Mouse (Mus musculus) ES-Bruce4 (cell line): ENCODE measurements at regions not wholly inside any gene's neighbourhood (a gene's known extent, or its start where the extent isn't known, plus 50 kb on each side); places are given as distances from the start of the nearest gene placed in this dataset.

Experiments
- H3K27ac ChIP-seq: 2 replicates; pipeline ENCODE4 v1.5.1; 2012; ENCODE audit warnings: low read length, inconsistent platforms; ENCODE audit not compliant: insufficient read depth
- H3K27me3 ChIP-seq: 2 replicates; pipeline ENCODE4 v1.6.1; 2012; ENCODE audit warnings: mild to moderate bottlenecking, low read length, inconsistent platforms; ENCODE audit not compliant: control insufficient read depth, poor library complexity, insufficient read depth, severe bottlenecking
- H3K36me3 ChIP-seq: 2 replicates; pipeline ENCODE4 v1.6.1; 2012; ENCODE audit warnings: inconsistent platforms, mild to moderate bottlenecking, low read length, moderate library complexity; ENCODE audit not compliant: control insufficient read depth, poor library complexity, insufficient read depth, severe bottlenecking
- H3K4me1 ChIP-seq: one replicate; pipeline ENCODE4 v1.8.1; 2011; ENCODE audit warnings: low read length; ENCODE audit not compliant: control insufficient read depth, insufficient read depth
- H3K4me3 ChIP-seq: 2 replicates; pipeline ENCODE4 v1.5.1; 2011; ENCODE audit warnings: low read depth, mild to moderate bottlenecking, low read length
- H3K9ac ChIP-seq: 2 replicates; pipeline ENCODE4 v1.6.1; 2012; ENCODE audit warnings: low read depth, mild to moderate bottlenecking, inconsistent platforms; ENCODE audit not compliant: poor library complexity, severe bottlenecking
- H3K9me3 ChIP-seq: replicated peaks from 2 replicates; pipeline ENCODE4 v1.6.1; 2012; ENCODE audit warnings: mild to moderate bottlenecking, low read length, inconsistent platforms; ENCODE audit not compliant: control insufficient read depth, poor library complexity, insufficient read depth, severe bottlenecking
- CTCF ChIP-seq: IDR thresholded peaks from one replicate; pipeline ENCODE4 v1.8.1; 2011; ENCODE audit warnings: low read depth, low read length
- EP300 ChIP-seq: IDR thresholded peaks from 2 replicates; pipeline ENCODE4 v1.6.1; 2011; ENCODE audit warnings: low read depth, low read length; ENCODE audit not compliant: insufficient read depth
- POLR2A ChIP-seq: IDR thresholded peaks from one replicate; pipeline ENCODE4 v1.8.1; 2011; ENCODE audit warnings: low read length; ENCODE audit not compliant: insufficient read depth

- TF ChIP-seq POLR2A (no peak), EP300 (no peak), CTCF (no peak)
- Histone ChIP-seq H3K4me3 (no peak overlapping the region), H3K9me3 (no peaks in the 10 kb centered on the region), H3K9ac (no peak overlapping the region), H3K27me3 (no peaks in the 10 kb centered on the region), H3K4me1 (no peaks in the 10 kb centered on the region), H3K27ac (no peak overlapping the region), H3K36me3 (no peaks in the 10 kb centered on the region)
These were observed 132.7 kb downstream of the Otoa start for GRCm38 (mm10) chr7:121214181-121214580.

GRCm38 (mm10) chr7:121215032-121215431, 133.6 kb downstream of the Otoa start:
- no peak overlapping the region for H3K27ac ChIP-seq
- H3K27me3 ChIP-seq: no peaks in the 10 kb centered on the region
- no peak overlapping the region for H3K9ac ChIP-seq
- H3K9me3 ChIP-seq: no peaks in the 10 kb centered on the region
- no peaks in the 10 kb centered on the region for H3K36me3 ChIP-seq
- H3K4me3 ChIP-seq: no peak overlapping the region
- TF ChIP-seq EP300 (no peak), CTCF (no peak), POLR2A (no peak)
- H3K4me1 ChIP-seq: no peaks in the 10 kb centered on the region

- no peaks in the 10 kb centered on the region for H3K27me3 ChIP-seq
- no peak overlapping the region for H3K9ac ChIP-seq
- H3K9me3 ChIP-seq: no peaks in the 10 kb centered on the region
- H3K27ac ChIP-seq: no peak overlapping the region
- H3K36me3 ChIP-seq: no peaks in the 10 kb centered on the region
- TF ChIP-seq EP300 (no peak), CTCF (no peak), POLR2A (no peak)
- no peaks in the 10 kb centered on the region for H3K4me1 ChIP-seq
- H3K4me3 ChIP-seq: no peak overlapping the region
These were observed 134.3 kb downstream of the Otoa start for GRCm38 (mm10) chr7:121215735-121216134.

GRCm38 (mm10) chr7:121218031-121218430, 136.6 kb downstream of the Otoa start:
- H3K9me3 ChIP-seq: no peaks in the 10 kb centered on the region
- TF ChIP-seq EP300 (no peak), POLR2A (no peak), CTCF (no peak)
- no peaks in the 10 kb centered on the region for H3K4me1 ChIP-seq
- no peak overlapping the region for H3K27ac ChIP-seq
- no peaks in the 10 kb centered on the region for H3K36me3 ChIP-seq
- no peaks in the 10 kb centered on the region for H3K27me3 ChIP-seq
- no peak overlapping the region for H3K9ac ChIP-seq
- no peak overlapping the region for H3K4me3 ChIP-seq

- TF ChIP-seq EP300 (no peak), CTCF (no peak), POLR2A (no peak)
These were observed 139.7 kb downstream of the Otoa start for GRCm38 (mm10) chr7:121221158-121221557.

GRCm38 (mm10) chr7:121231881-121232280, 150.4 kb downstream of the Otoa start:
- no peaks in the 10 kb centered on the region for H3K4me1 ChIP-seq
- H3K27me3 ChIP-seq: no peaks in the 10 kb centered on the region
- no peak overlapping the region for H3K27ac ChIP-seq
- no peak overlapping the region for H3K4me3 ChIP-seq
- TF ChIP-seq CTCF (no peak), EP300 (no peak), POLR2A (no peak)
- no peaks in the 10 kb centered on the region for H3K9me3 ChIP-seq
- H3K9ac ChIP-seq: no peak overlapping the region
- no peaks in the 10 kb centered on the region for H3K36me3 ChIP-seq

More at GRCm38 (mm10) chr7:121221158-121221557, 139.7 kb downstream of the Otoa start:
- H3K27ac ChIP-seq: no peak overlapping the region
- H3K9ac ChIP-seq: no peak overlapping the region
- no peak overlapping the region for H3K4me3 ChIP-seq
- peaks cover 3% of the 10 kb centered on the region for H3K4me1 ChIP-seq
- H3K27me3 ChIP-seq: no peaks in the 10 kb centered on the region
- no peaks in the 10 kb centered on the region for H3K36me3 ChIP-seq
- no peaks in the 10 kb centered on the region for H3K9me3 ChIP-seq
